Mouse (Mus musculus) CD8-positive naive resting alpha-beta T cell, adult 2 months (primary cell): Measurements from ENCODE around the gene 1700029I15Rik.

Experiments
- DNase-seq, 2 experiments: peaks; one replicate each; pipeline ENCODE4 v3.0.0; 2022; ENCODE audit warnings: low read depth in 2 of 2, low spot score in 2 of 2

Gene 1700029I15Rik

GRCm38 (mm10) chr2:92373437-92373813, 8.9 kb upstream of the 1700029I15Rik start:
- DNase-seq = no peak

GRCm38 (mm10) chr2:92374514-92374913, 7.8 kb upstream of the 1700029I15Rik start, which contains the start of the genes Pex16 and Large2:
Pex16 (plus strand) TSS chr2:92374676.
Large2 (minus strand) TSS chr2:92374869.
- DNase-seq = peak; percentile 25 to 45

GRCm38 (mm10) chr2:92375099-92375623, 7.2 kb upstream of the 1700029I15Rik start:
- DNase-seq = peak; percentile 93

GRCm38 (mm10) chr2:92375788-92376187, 6.5 kb upstream of the 1700029I15Rik start:
- no peak for DNase-seq

GRCm38 (mm10) chr2:92376300-92376699, 6.0 kb upstream of the 1700029I15Rik start:
- no peak for DNase-seq

GRCm38 (mm10) chr2:92377320-92377719, 5.0 kb upstream of the 1700029I15Rik start:
- DNase-seq = no peak

GRCm38 (mm10) chr2:92379783-92380494, 2.4 kb upstream of the 1700029I15Rik start:
- no peak for DNase-seq

- no peak for DNase-seq
Observed at GRCm38 (mm10) chr2:92380495-92381050, 1.8 kb upstream of the 1700029I15Rik start.

DNA sequence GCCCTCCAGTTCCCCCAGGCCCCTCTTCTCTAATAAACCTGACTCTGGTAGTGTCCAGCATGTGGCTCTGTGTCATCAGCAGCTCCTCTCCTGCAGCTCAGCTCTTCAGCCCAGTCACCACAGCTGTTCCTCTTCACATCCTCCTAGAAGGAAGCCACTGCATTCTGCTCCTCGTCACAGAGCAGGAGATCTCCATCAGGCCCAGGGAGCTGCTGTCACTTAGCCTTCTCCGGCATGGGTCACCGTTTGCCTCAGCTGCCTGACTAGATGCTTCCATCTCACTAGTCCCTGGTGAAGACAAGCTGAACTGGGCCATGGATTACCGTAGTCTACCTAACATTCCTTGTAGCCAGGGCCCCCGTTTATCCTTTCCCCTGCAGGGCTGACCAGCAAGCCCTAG, 1.2 kb upstream of the 1700029I15Rik start:
- no peak for DNase-seq

DNA sequence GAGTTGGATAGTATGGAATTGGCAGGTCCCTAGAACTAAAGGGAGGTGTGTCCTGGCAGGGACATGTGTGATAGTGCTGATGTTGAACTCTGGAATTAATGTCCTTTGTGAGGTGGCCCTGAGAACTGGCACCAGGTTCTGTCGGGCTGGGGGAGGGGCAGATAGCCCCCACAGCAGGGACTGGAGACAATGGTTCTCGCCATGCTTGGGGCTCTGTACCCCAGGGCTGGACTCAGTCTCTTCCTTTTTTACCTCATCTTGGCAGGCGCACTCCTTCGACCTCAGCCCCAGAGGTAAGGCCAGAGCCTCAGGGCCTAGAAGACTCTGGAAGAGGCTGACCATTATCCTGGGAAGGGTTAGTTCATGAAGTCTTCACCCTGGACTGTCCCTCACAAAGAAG, 421 bp downstream of the 1700029I15Rik start:
- no peak for DNase-seq

DNA sequence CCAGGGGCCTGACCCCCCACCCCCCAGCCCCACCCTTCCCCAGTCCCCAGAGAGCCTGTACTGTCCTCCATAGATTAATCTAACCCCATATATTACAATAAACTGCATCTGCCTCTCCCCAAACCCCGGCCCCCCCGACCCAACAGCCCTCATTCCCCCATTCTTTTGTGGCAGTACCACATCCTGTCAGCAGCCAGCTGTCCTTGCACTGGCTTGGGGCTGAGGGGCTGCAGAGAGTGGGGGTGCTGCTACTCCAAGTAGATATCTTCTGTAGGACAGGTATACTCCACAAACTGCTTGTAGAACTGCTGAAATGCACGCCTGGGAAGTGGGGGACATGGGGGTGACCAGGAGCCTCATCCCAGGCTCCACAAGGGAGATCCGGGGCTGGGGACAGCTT, 1.8 kb downstream of the 1700029I15Rik start:
- DNase-seq = no peak

GRCm38 (mm10) chr2:92385113-92386051, 3.0 kb downstream of the 1700029I15Rik start:
- DNase-seq = no peak

DNA sequence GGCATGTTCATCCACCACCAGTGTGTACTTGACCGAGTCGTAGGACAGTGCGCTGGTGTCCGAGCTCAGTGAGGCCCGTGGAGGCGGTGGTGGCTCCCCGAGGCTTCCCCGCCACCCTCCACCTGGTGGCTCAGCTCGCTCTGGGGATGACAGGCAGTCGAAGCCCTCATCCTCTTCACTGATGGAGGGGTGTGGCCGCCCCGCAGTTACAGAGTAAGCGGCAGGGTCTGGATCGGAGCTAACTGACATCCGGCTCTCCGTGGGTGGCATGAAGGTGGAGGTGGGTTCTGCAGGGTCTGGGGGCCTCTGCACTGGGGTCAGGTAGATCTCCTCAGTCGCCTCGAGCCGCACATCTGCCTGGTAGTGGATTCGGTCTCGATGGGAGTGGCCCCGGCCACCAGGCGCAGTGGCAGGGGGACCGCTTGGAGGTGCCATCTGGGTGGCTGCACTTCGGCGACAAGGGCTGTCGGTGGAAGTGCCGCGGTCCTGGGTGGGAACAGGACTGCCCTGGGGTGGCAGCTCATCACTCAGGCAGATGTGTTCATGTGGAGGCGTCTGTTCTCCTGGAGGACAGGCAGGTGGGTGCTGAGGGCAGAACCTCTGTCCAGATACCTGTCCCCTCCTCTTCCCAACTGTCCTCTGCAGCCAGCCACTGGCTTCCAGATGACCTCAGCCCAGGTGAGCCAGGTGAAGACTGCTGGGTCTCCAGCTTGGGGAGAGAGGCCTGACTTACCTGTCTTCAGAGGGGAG, 4.7 kb downstream of the 1700029I15Rik start:
- DNase-seq = no peak

DNA sequence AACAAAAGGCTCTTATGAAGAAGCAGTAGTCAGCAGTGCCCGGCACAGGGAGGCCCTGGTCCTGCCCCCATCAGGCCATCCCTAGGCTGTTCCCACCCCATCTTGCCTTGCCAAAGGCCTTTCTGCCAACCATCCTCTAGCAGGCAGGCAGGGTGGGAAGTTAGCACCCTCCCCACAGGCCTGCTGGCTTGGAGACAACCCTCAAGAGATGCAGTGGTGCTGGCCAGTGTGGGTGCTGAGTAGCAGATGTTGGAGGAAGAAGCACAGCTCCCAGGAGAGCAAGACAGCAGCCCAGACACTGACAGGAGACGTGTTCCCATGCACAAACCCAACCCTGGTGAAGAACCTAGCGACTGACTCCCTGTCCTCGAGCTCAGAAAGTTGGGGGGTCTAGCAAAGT, 5.3 kb downstream of the 1700029I15Rik start:
- no peak for DNase-seq

- DNase-seq = no peak
Observed at GRCm38 (mm10) chr2:92388081-92388517, 5.8 kb downstream of the 1700029I15Rik start.

DNA sequence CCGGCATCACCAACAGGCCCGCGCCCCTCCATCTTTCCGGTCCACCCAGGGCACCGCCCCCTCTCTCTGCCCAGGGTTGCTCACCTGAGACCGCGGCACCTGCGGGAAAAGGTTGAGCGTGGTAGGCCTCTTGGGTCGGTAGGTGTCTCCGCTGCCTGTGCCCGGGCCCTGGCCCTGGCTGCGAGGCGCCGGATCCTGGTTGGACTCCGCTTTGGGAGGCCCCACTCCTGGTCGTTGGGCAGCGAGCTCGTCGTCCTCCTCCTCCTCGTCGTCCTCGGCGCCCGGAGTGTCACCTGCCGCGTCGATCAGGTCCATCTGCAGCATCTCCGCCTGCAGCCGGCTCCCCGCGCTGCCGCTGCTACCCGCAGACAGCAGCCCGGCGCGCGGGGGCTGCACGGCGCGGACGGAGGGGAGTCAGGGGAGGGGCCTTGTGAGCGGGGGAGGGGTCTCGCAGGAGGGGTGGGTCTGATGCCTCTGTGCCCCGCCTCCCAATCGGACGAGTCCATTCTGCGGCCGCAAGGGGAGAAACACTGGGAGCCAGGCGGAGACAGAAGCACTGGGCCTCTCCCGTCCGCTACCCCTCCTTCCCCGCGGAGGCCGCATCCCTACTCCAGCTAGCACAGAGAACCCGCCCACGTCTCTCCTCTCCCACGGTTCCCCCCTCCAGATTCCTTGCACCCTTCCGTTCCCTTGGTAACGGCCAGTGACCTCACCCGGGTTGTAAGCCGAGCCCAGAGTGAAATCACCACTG, 6.7 kb downstream of the 1700029I15Rik start:
- DNase-seq = peak in 1 of 2 experiments; percentile 22

DNA sequence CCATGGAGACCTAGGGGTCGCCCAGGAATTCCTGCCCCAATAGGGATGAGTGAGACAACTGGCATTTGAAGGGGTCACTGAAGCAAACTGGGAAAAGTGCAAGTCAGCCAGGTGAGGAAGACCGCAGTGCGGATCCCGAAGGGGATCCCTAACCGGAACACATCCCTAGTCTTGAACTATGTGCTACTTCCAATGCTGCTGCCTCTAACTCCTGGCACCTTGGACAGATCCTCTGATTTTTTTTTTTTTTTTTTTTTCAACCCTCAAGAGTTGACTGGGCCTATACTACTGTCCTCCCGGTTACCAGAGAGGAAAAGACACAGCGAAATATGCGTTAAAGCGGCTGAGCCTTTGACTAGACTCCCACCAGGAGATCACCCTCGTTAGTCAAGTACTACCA, 7.3 kb downstream of the 1700029I15Rik start:
- DNase-seq = no peak

DNA sequence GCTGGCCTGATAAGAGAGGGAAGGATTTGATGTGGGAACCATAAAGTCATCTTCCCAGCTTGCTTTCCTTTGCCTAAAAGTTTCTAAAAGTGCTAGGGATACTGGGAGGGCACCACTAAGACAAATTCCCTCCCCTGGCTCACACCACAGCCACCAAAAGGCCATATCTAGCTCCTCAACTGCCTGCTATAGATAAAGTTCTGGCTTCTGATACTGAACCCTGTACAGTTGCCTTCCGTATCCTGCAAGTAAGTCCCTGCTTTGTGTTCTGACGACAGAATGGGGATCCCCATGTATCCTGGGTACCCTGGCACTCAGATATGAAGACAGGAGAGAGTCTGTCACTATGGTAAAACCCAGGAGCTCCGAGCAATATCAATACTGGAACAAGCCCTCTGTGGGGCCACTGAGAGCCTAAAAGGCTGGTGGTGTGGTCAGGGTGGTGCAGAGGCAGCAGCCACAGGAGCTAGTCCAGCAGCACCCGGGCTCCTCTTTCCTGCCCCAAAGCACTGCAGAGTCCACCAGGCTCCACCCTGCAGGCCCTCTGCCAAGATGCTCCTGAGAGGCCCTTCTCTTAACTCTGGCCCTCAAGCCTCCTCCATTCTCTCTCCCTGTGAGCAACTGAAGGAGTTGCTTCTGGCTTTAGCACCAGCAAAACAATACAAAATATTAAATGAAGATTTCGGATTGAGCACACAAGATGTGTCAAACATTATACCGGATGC, 8.0 kb downstream of the 1700029I15Rik start:
- DNase-seq = no peak

DNA sequence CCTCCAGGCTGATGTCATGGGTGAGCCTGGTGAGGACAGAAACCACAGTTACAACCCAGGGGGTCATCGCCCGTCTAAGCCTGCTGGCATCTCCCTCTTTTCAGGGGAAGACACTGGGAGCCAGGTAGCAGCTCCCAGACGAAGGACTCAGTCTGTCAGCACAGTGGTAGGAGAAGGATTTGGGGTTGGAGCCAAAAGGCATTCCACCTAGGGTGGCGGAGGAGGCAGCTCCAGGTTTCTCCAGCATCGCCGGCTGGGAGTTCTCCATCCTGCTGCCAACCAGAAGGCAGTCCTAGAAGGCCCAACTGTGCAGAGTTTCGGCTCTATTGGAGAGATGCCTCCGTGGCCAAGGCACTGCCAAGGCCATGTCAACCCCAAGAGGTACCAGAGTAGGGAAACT, 8.8 kb downstream of the 1700029I15Rik start:
- DNase-seq = no peak
